Mouse (Mus musculus): ENCODE data around the gene Hist2h3c2. TPM values are rescaled to one million over a fixed set of nuclear protein-coding genes. Genes with fewer than 3 reads are reported as not detected.

Gene Hist2h3c2
- total and polyA plus RNA-seq, 3 experiments, result 1.3 to 1,173 (median 15.3) TPM

DNA sequence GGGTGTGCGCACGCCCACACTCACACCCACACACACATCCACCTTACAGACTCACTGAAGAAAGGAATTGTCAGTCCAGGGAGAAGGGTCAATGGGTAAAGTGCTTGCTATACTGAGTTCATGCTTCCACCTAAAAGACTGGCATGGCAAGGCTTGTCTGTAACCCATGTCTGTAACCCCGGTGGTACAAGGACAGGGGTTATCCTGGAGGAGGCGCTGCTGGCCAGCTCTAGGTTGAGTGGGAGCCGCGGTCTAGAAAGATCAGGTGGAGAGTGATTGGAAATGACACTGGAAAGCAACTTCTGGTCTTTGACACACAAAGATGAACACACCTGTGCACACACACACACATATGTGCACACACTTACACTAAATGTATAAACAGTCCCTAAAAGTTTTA is 41.7 kb upstream of the Hist2h3c2 start:
- Histone ChIP-seq H3K4me3 (replicated peaks in 1 of 3; ENCODE audit: low read depth in 2 of 3, low read length in 2 of 3, poor library complexity in 1 of 3) (no peak overlapping the region), H3K27me3 (replicated peaks) (peaks cover 21% of the 10 kb centered on the region), H3K9me3 (replicated peaks; ENCODE audit: low read length) (peaks cover 3% of the 10 kb centered on the region), H3K79me2 (replicated peaks; ENCODE audit: control insufficient read depth, extremely low read depth, insufficient read depth, poor library complexity, severe bottlenecking) (no peaks in the 10 kb centered on the region), H3K9ac (ENCODE audit: insufficient read depth, low read depth) (no peak overlapping the region), H3K4me2 (ENCODE audit: insufficient read depth, low read depth, poor library complexity, severe bottlenecking) (no peak overlapping the region), H3K27ac (ENCODE audit: insufficient read depth, low read depth) (no peak overlapping the region), H3K4me1 (ENCODE audit: control insufficient read depth in 1 of 2, insufficient read depth in 2 of 2) (peaks cover 0 to 18% of the 10 kb centered on the region in 2 experiments; a peak in 2 of 4 replicates), H3K36me3 (replicated peaks in 1 of 2; ENCODE audit: control insufficient read depth in 1 of 2, insufficient read depth in 1 of 2, low read length in 1 of 2) (no peaks in the 10 kb centered on the region)
- dilution Hi-C loops (cut with MboI; ENCODE audit: extremely low pct_ligation_motif_present, extremely low pct_unique_long_range_greater_than_20kb, low sequenced_read_pairs), result no loop called here
- in situ Hi-C loops (cut with MboI; ENCODE audit: low pct_ligation_motif_present, low pct_unique_long_range_greater_than_20kb, low sequenced_read_pairs), result loop anchor here (5.0 to 25.0 kb wide), 3 partner anchors 54 to 257 kb away; partner anchors contain the start of gene Hfe2
- DNase-seq (ENCODE audit: extremely low read depth), result no peak
- TF ChIP-seq RAD21 (IDR thresholded peaks at IDR 0.05; ENCODE audit: low read depth, low read length), result peak; percentile 42
- no peak for TF ChIP-seq IRF4 (IDR thresholded peaks at IDR 0.05; ENCODE audit: low read depth, low read length)
- no peak for TF ChIP-seq CHD2 (IDR thresholded peaks at IDR 0.05; ENCODE audit: low read length)
- TF ChIP-seq CTCF (conservative IDR thresholded peaks at IDR 0.05 in 1 of 2, IDR thresholded peaks at IDR 0.05 in 1 of 2; ENCODE audit: low read depth in 2 of 2, low read length in 2 of 2), result peak in 1 of 2 experiments; percentile 47; a peak in 2 of 4 replicates
- no peak for TF ChIP-seq JUN (IDR thresholded peaks at IDR 0.05; ENCODE audit: insufficient read depth, low read depth, low read length)
- TF ChIP-seq POLR2AphosphoS2 (IDR thresholded peaks at IDR 0.05; ENCODE audit: low read depth, low read length), result no peak

DNA sequence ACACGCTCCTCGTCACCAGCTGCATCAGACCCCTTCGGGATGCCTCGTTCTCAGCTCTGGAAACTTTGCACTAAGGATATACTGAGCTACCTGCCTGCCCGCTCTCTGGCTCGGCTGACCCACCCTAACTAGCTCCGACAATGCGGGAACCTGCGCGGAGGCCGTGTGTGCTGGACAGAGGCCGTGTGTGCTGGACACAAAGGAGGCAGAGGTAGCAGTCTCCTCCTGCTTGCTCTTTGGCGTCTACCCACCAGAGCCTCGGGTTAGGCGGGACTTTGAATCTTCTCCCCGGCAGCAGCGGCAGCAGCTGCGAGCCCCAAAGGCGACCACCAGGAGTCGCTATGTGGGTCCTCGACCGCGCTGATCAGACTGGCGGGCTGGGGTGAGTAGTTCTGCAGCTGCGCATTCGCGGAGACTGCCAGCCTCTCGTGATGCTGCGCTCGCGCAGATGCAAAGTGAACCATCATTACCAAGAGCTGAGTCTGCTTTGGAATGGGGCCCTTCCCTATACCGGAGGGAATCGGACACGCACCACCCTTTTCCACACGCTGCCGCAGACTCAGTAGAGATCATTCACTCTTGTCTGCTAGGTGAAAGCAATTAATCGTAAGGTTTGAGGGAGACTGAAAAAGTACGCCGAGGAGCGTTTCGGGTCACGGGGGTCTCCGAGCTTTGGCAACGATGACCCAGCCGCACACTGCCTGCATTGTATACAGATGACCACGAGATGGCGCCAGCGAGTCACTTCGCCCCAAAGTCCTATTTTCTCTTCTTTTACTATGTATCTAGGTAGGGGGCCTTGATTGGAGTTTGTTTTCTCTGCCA is 39.1 kb upstream of the Hist2h3c2 start:
- DNase-seq (ENCODE audit: extremely low read depth), result peak; percentile 92
- no peak for TF ChIP-seq ETS1 (conservative IDR thresholded peaks at IDR 0.05; ENCODE audit: low read depth, low read length)
- peak; percentile 67 for TF ChIP-seq POLR2A (IDR thresholded peaks at IDR 0.05; ENCODE audit: low read depth, low read length)
- peak; percentile 59 for TF ChIP-seq SIN3A (IDR thresholded peaks at IDR 0.05; ENCODE audit: low read length)
- TF ChIP-seq GABPA (IDR thresholded peaks at IDR 0.05; ENCODE audit: insufficient replicate concordance, low read depth, low read length), result no peak
- peak; percentile 64 for TF ChIP-seq MEF2A (IDR thresholded peaks at IDR 0.05; ENCODE audit: borderline replicate concordance, low read depth, low read length)
- TF ChIP-seq EP300 (IDR thresholded peaks at IDR 0.05; ENCODE audit: low read length), result 0 out of 2 replicates have a peak, but pooled peaks have one; percentile 5
- TF ChIP-seq MXI1 (IDR thresholded peaks at IDR 0.05; ENCODE audit: low read depth, low read length), result no peak
- TF ChIP-seq SMC3 (IDR thresholded peaks at IDR 0.05; ENCODE audit: low read depth, low read length), result peak; percentile 59
- TF ChIP-seq BHLHE40 (IDR thresholded peaks at IDR 0.05; ENCODE audit: low read depth, low read length), result peak; percentile 77
- no peak for TF ChIP-seq USF2 (conservative IDR thresholded peaks at IDR 0.05; ENCODE audit: low read depth, low read length)
- TF ChIP-seq MYC (IDR thresholded peaks at IDR 0.05; ENCODE audit: low read depth, low read length), result peak; percentile 55; the same call in 1 of the 2 replicates
- TF ChIP-seq KAT2A (IDR thresholded peaks at IDR 0.05; ENCODE audit: insufficient replicate concordance, low read length), result 0 out of 2 replicates have a peak, but pooled peaks have one; percentile 32
- 0 out of 2 replicates have a peak, but pooled peaks have one; percentile 45 for TF ChIP-seq POLR2AphosphoS2 (IDR thresholded peaks at IDR 0.05; ENCODE audit: low read depth, low read length)
- no peak for TF ChIP-seq MAFK (IDR thresholded peaks at IDR 0.05; ENCODE audit: insufficient replicate concordance, low read length)
- TF ChIP-seq CHD2 (IDR thresholded peaks at IDR 0.05; ENCODE audit: low read length), result peak; percentile 65
- TF ChIP-seq TBP (conservative IDR thresholded peaks at IDR 0.05; ENCODE audit: low read depth, low read length), result 0 out of 2 replicates have a peak, but pooled peaks have one; percentile 53
- peak; percentile 65 for TF ChIP-seq RAD21 (IDR thresholded peaks at IDR 0.05; ENCODE audit: low read depth, low read length)
- 0 out of 2 replicates have a peak, but pooled peaks have one; percentile 16 for TF ChIP-seq MAZ (IDR thresholded peaks at IDR 0.05; ENCODE audit: low read depth, low read length)
- TF ChIP-seq CHD1 (IDR thresholded peaks at IDR 0.05; ENCODE audit: low read depth, low read length), result no peak
- peak; percentile 23; the same call in 1 of the 2 replicates for TF ChIP-seq ZMIZ1 (IDR thresholded peaks at IDR 0.05; ENCODE audit: low read depth, low read length)
- TF ChIP-seq PAX5 (IDR thresholded peaks at IDR 0.05; ENCODE audit: low read length), result no peak
- TF ChIP-seq NRF1 (IDR thresholded peaks at IDR 0.05; ENCODE audit: low read depth, low read length), result peak; percentile 92
- TF ChIP-seq ZNF384 (IDR thresholded peaks at IDR 0.05; ENCODE audit: low read depth, low read length), result 0 out of 2 replicates have a peak, but pooled peaks have one; percentile 3
- peak; percentile 41; the same call in 1 of the 2 replicates for TF ChIP-seq ELF1 (IDR thresholded peaks at IDR 0.05; ENCODE audit: low read depth, low read length)
- peak; percentile 75 for TF ChIP-seq TCF12 (IDR thresholded peaks at IDR 0.05; ENCODE audit: low read depth, low read length)
- TF ChIP-seq ZC3H11A (IDR thresholded peaks at IDR 0.05; ENCODE audit: low read depth, low read length), result no peak

More for the DNA sequence above, 39.1 kb upstream of the Hist2h3c2 start:
- H3K27ac ChIP-seq (ENCODE audit: insufficient read depth, low read depth), result peak overlapping the region; percentile 68
- H3K9ac ChIP-seq (ENCODE audit: insufficient read depth, low read depth), result peak overlapping the region; percentile 75
- H3K4me3 ChIP-seq (replicated peaks in 1 of 3; ENCODE audit: low read depth in 2 of 3, low read length in 2 of 3, poor library complexity in 1 of 3), result peak overlapping the region; percentile 52 to 67 (median 60)
- H3K36me3 ChIP-seq (replicated peaks in 1 of 2; ENCODE audit: control insufficient read depth in 1 of 2, insufficient read depth in 1 of 2, low read length in 1 of 2), result no peaks in the 10 kb centered on the region
- peaks cover 0 to 12% of the 10 kb centered on the region in 2 experiments; a peak in 2 of 4 replicates for H3K4me1 ChIP-seq (ENCODE audit: control insufficient read depth in 1 of 2, insufficient read depth in 2 of 2)
- no peaks in the 10 kb centered on the region for H3K79me2 ChIP-seq (replicated peaks; ENCODE audit: control insufficient read depth, extremely low read depth, insufficient read depth, poor library complexity, severe bottlenecking)
- H3K9me3 ChIP-seq (replicated peaks; ENCODE audit: low read length), result no peaks in the 10 kb centered on the region
- dilution Hi-C loops (cut with MboI; ENCODE audit: extremely low pct_ligation_motif_present, extremely low pct_unique_long_range_greater_than_20kb, low sequenced_read_pairs) (no loop called here), in situ Hi-C loops (cut with MboI; ENCODE audit: low pct_ligation_motif_present, low pct_unique_long_range_greater_than_20kb, low sequenced_read_pairs) (loop anchor here (25.0 kb wide), 1 partner anchor 259 kb away; the partner anchor contains the start of gene Hfe2)
- peaks cover 13% of the 10 kb centered on the region for H3K27me3 ChIP-seq (replicated peaks)
- H3K4me2 ChIP-seq (ENCODE audit: insufficient read depth, low read depth, poor library complexity, severe bottlenecking), result peak overlapping the region; percentile 82
